Mouse (Mus musculus) thymus, adult 2 months (tissue): ENCODE measurements around the gene Ffar2.

Experiments
- CTCF ChIP-seq: fragments of 200-500 bp; IDR thresholded peaks from 2 replicates; pipeline ENCODE4 v1.5.1; 2012; ENCODE audit warnings: mild to moderate bottlenecking, control low read depth, low read length, moderate library complexity, borderline replicate concordance; ENCODE audit not compliant: control insufficient read depth, poor library complexity, insufficient read depth; ENCODE audit errors: extremely low read depth
- POLR2A ChIP-seq: fragments of 200-500 bp; IDR thresholded peaks from 2 replicates; pipeline ENCODE4 v1.6.1; 2012; ENCODE audit warnings: mild to moderate bottlenecking, low read length, control low read depth, moderate library complexity; ENCODE audit not compliant: control insufficient read depth, poor library complexity, insufficient read depth; ENCODE audit errors: extremely low read depth

DNA sequence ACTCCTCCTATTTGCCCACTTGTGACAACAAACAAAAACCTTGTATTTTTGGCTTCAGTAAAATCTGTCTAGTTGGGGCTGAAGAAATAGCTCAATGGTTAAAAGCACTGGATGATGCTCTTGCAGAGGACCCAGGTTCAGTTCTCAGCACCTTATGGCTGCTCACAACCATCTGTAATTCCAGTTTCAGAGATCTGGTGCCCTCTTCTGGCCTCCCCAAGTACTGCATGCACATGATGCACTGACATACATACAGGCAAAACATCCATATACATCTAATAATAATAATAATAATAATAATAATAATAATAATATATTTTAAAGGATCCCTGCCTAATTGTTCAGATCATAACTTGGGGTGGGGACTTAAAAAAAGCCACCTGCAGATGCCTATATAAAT, 22.9 kb downstream of the Ffar2 start:
- TF ChIP-seq CTCF: no peak
- TF ChIP-seq POLR2A: no peak
